Mouse (Mus musculus): ENCODE data around the gene Mfsd2a.

DNA sequence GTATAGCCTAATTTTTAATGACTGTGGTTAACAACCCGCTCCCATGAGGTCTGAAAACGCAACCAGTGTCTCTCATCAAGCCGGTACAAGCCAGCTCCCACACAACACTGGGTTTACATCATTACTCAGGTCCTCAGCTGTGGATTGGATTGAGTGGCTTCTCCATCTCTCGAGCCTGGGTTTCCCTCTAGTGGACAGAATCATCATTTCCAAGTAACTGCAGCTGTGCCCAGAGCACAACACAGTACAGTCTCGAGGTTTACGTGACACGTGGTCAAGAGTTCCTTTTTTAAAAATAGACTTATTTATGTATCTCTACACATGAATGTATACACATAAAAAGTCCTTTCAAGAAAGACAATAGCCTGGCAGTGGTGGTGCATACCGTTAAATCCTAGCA, 24.1 kb upstream of the Mfsd2a start:
- TF ChIP-seq CTCF (IDR thresholded peaks at IDR 0.05; ENCODE audit: low read depth) (peak; percentile 90), EP300 (IDR thresholded peaks at IDR 0.05; ENCODE audit: low read depth) (no peak)
